18 mouse cellular contexts compared by ENCODE assay signal in the genomic region with DNA sequence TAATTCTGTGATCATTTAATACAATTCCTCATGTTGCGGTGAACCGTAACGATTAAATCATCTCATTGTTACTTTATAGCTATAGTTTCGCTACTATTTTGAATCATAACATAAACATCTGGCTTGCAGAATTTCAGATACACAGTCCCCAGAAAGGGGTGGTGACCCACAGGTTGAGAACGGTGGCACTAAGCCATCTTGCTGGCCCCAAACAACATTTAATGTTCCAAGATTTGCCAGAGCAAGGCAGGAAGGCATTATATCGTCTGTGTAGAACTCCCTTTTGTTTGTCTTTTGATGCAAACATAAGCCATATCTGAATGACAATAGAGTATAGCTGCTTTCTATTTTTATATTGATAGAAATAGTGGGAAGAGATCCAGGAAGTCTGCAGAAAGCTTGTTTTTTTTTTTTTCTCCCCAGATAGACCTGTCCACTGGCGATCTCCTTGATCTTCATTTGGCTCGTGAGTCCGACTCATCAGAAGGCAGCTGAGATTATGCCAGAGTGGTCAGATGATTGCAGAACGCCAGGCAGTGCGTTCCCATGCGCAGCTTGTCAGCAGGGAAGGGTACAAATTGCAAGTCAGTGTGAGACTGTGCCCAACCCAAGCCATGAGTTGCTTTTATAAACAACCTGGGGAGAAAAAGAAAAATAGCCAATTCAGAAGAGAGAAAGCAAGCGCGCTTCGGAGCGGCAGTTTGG.
DNase-seq lines count a peak whose midpoint lies in the region; ATAC-seq and TF ChIP-seq lines count a peak whose summit lies in the region.
"Had no signal": no experiment of that assay in that cellular context is flagged by ENCODE, and none has a peak within 500 bp of the region (broad histone marks: within the 10 kb centered on the region; RNA-seq: fewer than 3 reads in every experiment).

No protein-coding gene starts in this region.

- no peak for TF ChIP-seq POLR2A in cerebellum, adult 2 months (IDR thresholded peaks at IDR 0.05; ENCODE audit: borderline replicate concordance, insufficient read depth, low read length)
- TF ChIP-seq POLR2A in limb, embryonic 14.5 days (IDR thresholded peaks at IDR 0.05; ENCODE audit: borderline replicate concordance, extremely low read depth, insufficient read depth, insufficient read length), result no peak

- no peaks in the 10 kb centered on the region for H3K27me3 ChIP-seq in cerebellum, adult 2 months (ENCODE audit: control insufficient read depth, insufficient read depth, low read length)
- H3K27me3 ChIP-seq in hindbrain, embryonic 14.5 days (ENCODE audit: control insufficient read depth, insufficient read depth, low read length), result no peaks in the 10 kb centered on the region
- H3K27me3 ChIP-seq in hindbrain, embryonic 11.5 days (ENCODE audit: control insufficient read depth, insufficient read depth, low read length), result no peaks in the 10 kb centered on the region
- H3K27me3 ChIP-seq in midbrain, embryonic 16.5 days (ENCODE audit: control insufficient read depth, insufficient read depth, low read depth, low read length), result no peaks in the 10 kb centered on the region
- H3K27me3 ChIP-seq in midbrain, embryonic 10.5 days (ENCODE audit: low read depth, poor library complexity, severe bottlenecking), result no peaks in the 10 kb centered on the region
- no peaks in the 10 kb centered on the region for H3K27me3 ChIP-seq in limb, embryonic 14.5 days (ENCODE audit: control insufficient read depth, insufficient read depth, low read length)
- H3K27me3 ChIP-seq: CH12.LX; embryonic facial prominence, embryonic 15.5 days; liver, embryonic 15.5 days had no signal

- no peaks in the 10 kb centered on the region for H3K36me3 ChIP-seq in hindbrain, embryonic 14.5 days (replicated peaks; ENCODE audit: control insufficient read depth, insufficient read depth)
- no peaks in the 10 kb centered on the region for H3K36me3 ChIP-seq in hindbrain, embryonic 11.5 days (ENCODE audit: control insufficient read depth, insufficient read depth, low read length)
- no peaks in the 10 kb centered on the region for H3K36me3 ChIP-seq in midbrain, embryonic 16.5 days (ENCODE audit: control insufficient read depth, insufficient read depth, low read length)
- no peaks in the 10 kb centered on the region for H3K36me3 ChIP-seq in midbrain, embryonic 10.5 days
- no peaks in the 10 kb centered on the region for H3K36me3 ChIP-seq in limb, embryonic 14.5 days (ENCODE audit: control insufficient read depth, insufficient read depth, low read length)
- H3K36me3 ChIP-seq: embryonic facial prominence, embryonic 15.5 days; liver, embryonic 15.5 days had no signal

- no peak for TF ChIP-seq CTCF in cerebellum, adult 2 months (IDR thresholded peaks at IDR 0.05; ENCODE audit: borderline replicate concordance, insufficient read depth, low read depth, low read length)

- H3K4me3 ChIP-seq in cerebellum, adult 2 months (replicated peaks; ENCODE audit: insufficient read depth, low read depth, low read length), result peak overlapping the region; percentile 28
- H3K4me3 ChIP-seq in hindbrain, embryonic 14.5 days (replicated peaks; ENCODE audit: low read length), result no peak overlapping the region
- no peak overlapping the region for H3K4me3 ChIP-seq in hindbrain, embryonic 11.5 days (ENCODE audit: low read depth, low read length)
- H3K4me3 ChIP-seq in midbrain, embryonic 16.5 days (ENCODE audit: low read depth, low read length), result no peak overlapping the region
- no peak overlapping the region for H3K4me3 ChIP-seq in midbrain, embryonic 10.5 days
- H3K4me3 ChIP-seq in limb, embryonic 14.5 days (replicated peaks; ENCODE audit: low read length), result no peak overlapping the region
- H3K4me3 ChIP-seq: embryonic facial prominence, embryonic 15.5 days; liver, embryonic 15.5 days had no signal

- no peak overlapping the region for H3K27ac ChIP-seq in cerebellum, adult 2 months (ENCODE audit: insufficient read depth, low read length)
- H3K27ac ChIP-seq in hindbrain, embryonic 14.5 days, result no peak overlapping the region
- H3K27ac ChIP-seq in hindbrain, embryonic 11.5 days (ENCODE audit: low read depth, low read length), result no peak overlapping the region
- no peak overlapping the region for H3K27ac ChIP-seq in midbrain, embryonic 16.5 days (ENCODE audit: low read length)
- H3K27ac ChIP-seq in midbrain, embryonic 10.5 days (replicated peaks), result no peak overlapping the region
- H3K27ac ChIP-seq in limb, embryonic 14.5 days (replicated peaks; ENCODE audit: low read depth, low read length), result no peak overlapping the region
- H3K27ac ChIP-seq: embryonic facial prominence, embryonic 15.5 days; liver, embryonic 15.5 days had no signal

- peak overlapping the region; percentile 11 for H3K4me2 ChIP-seq in hindbrain, embryonic 14.5 days (replicated peaks)
- H3K4me2 ChIP-seq in hindbrain, embryonic 11.5 days (replicated peaks; ENCODE audit: low read depth, low read length), result no peak overlapping the region
- peak overlapping the region; percentile 24 for H3K4me2 ChIP-seq in midbrain, embryonic 16.5 days (ENCODE audit: low read length)
- H3K4me2 ChIP-seq in limb, embryonic 14.5 days (replicated peaks; ENCODE audit: low read depth, low read length, severe bottlenecking), result 0 out of 2 replicates have a peak overlapping the region, but pooled peaks have one; percentile 2
- H3K4me2 ChIP-seq: embryonic facial prominence, embryonic 15.5 days; heart, embryonic 11.5 days; liver, embryonic 15.5 days had no signal

- H3K9me3 ChIP-seq in hindbrain, embryonic 14.5 days (ENCODE audit: control insufficient read depth, low read length), result no peaks in the 10 kb centered on the region
- H3K9me3 ChIP-seq in hindbrain, embryonic 11.5 days (ENCODE audit: control insufficient read depth, low read length), result no peaks in the 10 kb centered on the region
- no peaks in the 10 kb centered on the region for H3K9me3 ChIP-seq in midbrain, embryonic 16.5 days (replicated peaks; ENCODE audit: control insufficient read depth, low read length, poor library complexity, severe bottlenecking)
- H3K9me3 ChIP-seq in midbrain, embryonic 10.5 days (replicated peaks), result no peaks in the 10 kb centered on the region
- H3K9me3 ChIP-seq in limb, embryonic 14.5 days (ENCODE audit: control insufficient read depth, low read length), result no peaks in the 10 kb centered on the region
- H3K9me3 ChIP-seq: embryonic facial prominence, embryonic 15.5 days had no signal

- ATAC-seq in hindbrain, embryonic 14.5 days (ENCODE audit: low FRiP score), result no peak
- no peak for ATAC-seq in hindbrain, embryonic 11.5 days (ENCODE audit: low FRiP score)
- ATAC-seq in midbrain, embryonic 16.5 days, result no peak
- no peak for ATAC-seq in limb, embryonic 14.5 days (ENCODE audit: low FRiP score, low read depth)
- ATAC-seq in granulocyte monocyte progenitor cell, adult 5-6 weeks (replicated peaks; ENCODE audit: poor library complexity, severe bottlenecking), result no peak
- ATAC-seq: intestine, postnatal 0 days had no signal

- WGBS in cerebellum, adult 2 months, result 21% methylated on average over 16 of the region's 16 CpGs
- WGBS in hindbrain, embryonic 14.5 days, result 58% methylated on average over 16 of the region's 16 CpGs
- 79% methylated on average over 16 of the region's 16 CpGs for WGBS in hindbrain, embryonic 11.5 days
- 50% methylated on average over 16 of the region's 16 CpGs for WGBS in midbrain, embryonic 16.5 days
- WGBS in midbrain, embryonic 10.5 days, result 91% methylated on average over 16 of the region's 16 CpGs
- 68% methylated on average over 16 of the region's 16 CpGs for WGBS in limb, embryonic 14.5 days

- no peak overlapping the region for H3K9ac ChIP-seq in hindbrain, embryonic 14.5 days
- H3K9ac ChIP-seq in hindbrain, embryonic 11.5 days (ENCODE audit: low read depth, low read length), result no peak overlapping the region
- H3K9ac ChIP-seq in midbrain, embryonic 16.5 days (ENCODE audit: low read depth, low read length), result no peak overlapping the region
- no peak overlapping the region for H3K9ac ChIP-seq in limb, embryonic 14.5 days (ENCODE audit: low read depth, low read length, severe bottlenecking)
- H3K9ac ChIP-seq: embryonic facial prominence, embryonic 15.5 days; liver, embryonic 15.5 days had no signal

- peak; percentile 15 to 27 for DNase-seq in cerebellum, adult 2 months
- DNase-seq in cerebellum, adult 18-20 months, result no peak
- no peak for DNase-seq in hindbrain, embryonic 14.5 days (ENCODE audit: low spot score)
- no peak for DNase-seq in hindbrain, embryonic 11.5 days (ENCODE audit: low spot score)
- no peak for DNase-seq in midbrain, embryonic 10.5 days (ENCODE audit: low spot score)
- DNase-seq in limb, embryonic 14.5 days (ENCODE audit: low spot score), result no peak
- DNase-seq: adrenal gland, postnatal 25 days; gastrocnemius, postnatal 25 days; lung, postnatal 14 days; spleen, adult 18-20 months; thymus, postnatal 14 days had no signal

- H3K4me1 ChIP-seq in cerebellum, adult 2 months (ENCODE audit: control insufficient read depth, insufficient read depth, low read length), result 0 out of 2 replicates have a peak, but pooled peaks cover 3% of the 10 kb centered on the region
- peaks cover 12% of the 10 kb centered on the region for H3K4me1 ChIP-seq in hindbrain, embryonic 14.5 days (replicated peaks; ENCODE audit: control insufficient read depth, insufficient read depth, low read length)
- no peaks in the 10 kb centered on the region for H3K4me1 ChIP-seq in hindbrain, embryonic 11.5 days (replicated peaks; ENCODE audit: control insufficient read depth, insufficient read depth, low read length)
- peaks cover 6% of the 10 kb centered on the region for H3K4me1 ChIP-seq in midbrain, embryonic 16.5 days (ENCODE audit: control insufficient read depth, insufficient read depth, low read length)
- H3K4me1 ChIP-seq in midbrain, embryonic 10.5 days, result no peaks in the 10 kb centered on the region
- peaks cover 2% of the 10 kb centered on the region; the same call in 1 of the 2 replicates for H3K4me1 ChIP-seq in limb, embryonic 14.5 days (ENCODE audit: control insufficient read depth, insufficient read depth, low read length)
- H3K4me1 ChIP-seq: liver, embryonic 15.5 days had no signal

Comparison
In these comparisons a context has a peak if more than half of its experiments do, and no peak if none do; other contexts are left out.
1. DNase-seq: peak in cerebellum, adult 2 months (2 of 2); none in cerebellum, adult 18-20 months (0 of 2), hindbrain, embryonic 14.5 days (single experiment), hindbrain, embryonic 11.5 days (single experiment), midbrain, embryonic 10.5 days (single experiment) and limb, embryonic 14.5 days (single experiment).